Mouse (Mus musculus) CD4-positive, CD25-positive, alpha-beta regulatory T cell, adult 2 months (primary cell): ENCODE measurements at regions not wholly inside any gene's neighbourhood (a gene's known extent, or its start where the extent isn't known, plus 50 kb on each side); places are given as distances from the start of the nearest gene placed in this dataset.

ENCODE experiments used
- DNase-seq: peaks from one replicate; pipeline ENCODE4 v3.0.0-alpha.2; 2012; ENCODE audit warnings: low read depth, low spot score

GRCm38 (mm10) chr12:106186501-106186900, 176.5 kb downstream of the Vrk1 start:
- no peak for DNase-seq

GRCm38 (mm10) chr12:106191771-106192170, 181.7 kb downstream of the Vrk1 start:
- DNase-seq, result no peak

GRCm38 (mm10) chr12:106199302-106199701, 189.3 kb downstream of the Vrk1 start:
- DNase-seq, result peak; percentile 51

GRCm38 (mm10) chr12:106203526-106203925, 193.5 kb downstream of the Vrk1 start:
- no peak for DNase-seq

GRCm38 (mm10) chr12:106210959-106211358, 200.9 kb downstream of the Vrk1 start:
- no peak for DNase-seq

- DNase-seq, result no peak
Observed at GRCm38 (mm10) chr12:106211488-106211887, 201.5 kb downstream of the Vrk1 start.

GRCm38 (mm10) chr12:106212397-106212796, 202.4 kb downstream of the Vrk1 start:
- no peak for DNase-seq

- DNase-seq, result peak; percentile 54
Observed at GRCm38 (mm10) chr12:106220071-106220470, 210.0 kb downstream of the Vrk1 start.

GRCm38 (mm10) chr12:106226276-106226675, 216.2 kb downstream of the Vrk1 start:
- DNase-seq, result no peak

GRCm38 (mm10) chr12:106226776-106227562, 216.9 kb downstream of the Vrk1 start:
- no peak for DNase-seq

- DNase-seq, result no peak
Observed at GRCm38 (mm10) chr12:106227563-106227840, 217.5 kb downstream of the Vrk1 start.

- no peak for DNase-seq
Observed at GRCm38 (mm10) chr12:106245178-106245840, 235.3 kb downstream of the Vrk1 start.

GRCm38 (mm10) chr12:106273591-106273990, 263.6 kb downstream of the Vrk1 start:
- DNase-seq, result peak; percentile 7

- no peak for DNase-seq
Observed at GRCm38 (mm10) chr12:106277886-106278285, 267.9 kb downstream of the Vrk1 start.

GRCm38 (mm10) chr12:106282491-106283106, 272.6 kb downstream of the Vrk1 start:
- no peak for DNase-seq

- no peak for DNase-seq
Observed at GRCm38 (mm10) chr12:106284814-106285213, 274.8 kb downstream of the Vrk1 start.

GRCm38 (mm10) chr12:106288791-106289515, 278.9 kb downstream of the Vrk1 start:
- DNase-seq, result peak; percentile 71

- DNase-seq, result peak; percentile 53
Observed at GRCm38 (mm10) chr12:106291476-106292046, 281.5 kb downstream of the Vrk1 start.

GRCm38 (mm10) chr12:106293117-106293516, 283.1 kb downstream of the Vrk1 start:
- peak; percentile 79 for DNase-seq

GRCm38 (mm10) chr12:106295596-106295995, 285.6 kb downstream of the Vrk1 start:
- DNase-seq, result no peak

GRCm38 (mm10) chr12:106302617-106303016, 292.6 kb downstream of the Vrk1 start:
- DNase-seq, result no peak
